ENCODE assay signal across 20 mouse cellular contexts in the genomic region with DNA sequence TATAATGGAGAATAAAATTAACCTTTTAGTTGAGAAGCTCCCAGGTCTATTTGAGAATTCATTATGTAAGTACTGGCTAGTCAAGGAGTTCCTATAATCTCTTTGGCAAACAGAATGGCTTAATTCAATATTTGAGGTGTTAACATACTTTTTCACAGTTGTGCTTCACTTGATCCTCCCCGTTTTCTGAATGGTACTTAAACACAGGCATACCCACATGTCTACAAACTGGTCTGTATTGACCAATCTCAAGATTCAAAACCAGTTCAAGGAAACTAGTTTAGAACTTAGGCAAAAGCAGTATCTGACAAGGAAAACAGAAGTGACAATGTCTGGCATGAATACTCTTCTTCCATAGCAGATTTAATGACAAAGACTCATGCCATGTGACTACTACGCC.
"Had no signal": no experiment of that assay in that cellular context is flagged by ENCODE, and none has a peak within 500 bp of the region (broad histone marks: within the 10 kb centered on the region; RNA-seq: fewer than 3 reads in every experiment).

No protein-coding gene starts in this region.

- H3K4me3 ChIP-seq: liver, embryonic 12.5 days; lung, embryonic 15.5 days; midbrain, embryonic 10.5 days; midbrain, embryonic 13.5 days; myocyte; neural tube, embryonic 13.5 days; neural tube, embryonic 15.5 days; stomach, embryonic 15.5 days had no signal

- H3K36me3 ChIP-seq: liver, embryonic 12.5 days; lung, embryonic 15.5 days; midbrain, embryonic 10.5 days; midbrain, embryonic 13.5 days; neural tube, embryonic 13.5 days; neural tube, embryonic 15.5 days; stomach, embryonic 15.5 days had no signal

- H3K9me3 ChIP-seq: liver, embryonic 12.5 days; lung, embryonic 15.5 days; midbrain, embryonic 10.5 days; midbrain, embryonic 13.5 days; neural tube, embryonic 13.5 days; neural tube, embryonic 15.5 days; stomach, embryonic 15.5 days had no signal

- DNase-seq: lung, adult 18-20 months; lung, postnatal 36 days; retina, postnatal 1 day; right cerebral cortex, adult 18-20 months; right cerebral cortex, postnatal 25 days; right cerebral cortex, postnatal 4 days; spleen, adult 18-20 months; thymus, adult 18-20 months; thymus, postnatal 14 days; thymus, postnatal 36 days had no signal

- ATAC-seq: liver, embryonic 12.5 days; midbrain, embryonic 13.5 days; midbrain, embryonic 16.5 days had no signal

- H3K4me1 ChIP-seq: liver, embryonic 12.5 days; lung, embryonic 15.5 days; stomach, embryonic 15.5 days had no signal

- H3K9ac ChIP-seq: liver, embryonic 12.5 days; liver, embryonic 14.5 days; lung, embryonic 15.5 days; midbrain, embryonic 13.5 days; neural tube, embryonic 13.5 days; neural tube, embryonic 15.5 days; stomach, embryonic 15.5 days had no signal

- H3K27me3 ChIP-seq: liver, embryonic 12.5 days; lung, embryonic 15.5 days; midbrain, embryonic 13.5 days; neural tube, embryonic 13.5 days; neural tube, embryonic 15.5 days; stomach, embryonic 15.5 days had no signal

- H3K27ac ChIP-seq: liver, embryonic 12.5 days; liver, embryonic 14.5 days; lung, embryonic 15.5 days; midbrain, embryonic 10.5 days; midbrain, embryonic 13.5 days; neural tube, embryonic 13.5 days; neural tube, embryonic 15.5 days; stomach, embryonic 15.5 days had no signal

- H3K4me2 ChIP-seq: liver, embryonic 12.5 days; lung, embryonic 15.5 days; midbrain, embryonic 13.5 days; neural tube, embryonic 13.5 days; neural tube, embryonic 15.5 days; stomach, embryonic 15.5 days had no signal
